8 mouse cellular contexts compared by ENCODE assay signal in genomic region chr11:98747804-98748505, GRCm38 (mm10). TPM values are rescaled to one million over a fixed set of nuclear protein-coding genes. Genes with fewer than 3 reads are reported as not detected.
DNase-seq lines count a peak whose midpoint lies in the region; ATAC-seq and TF ChIP-seq lines count a peak whose summit lies in the region.

No protein-coding gene starts in this region.

- H3K9ac ChIP-seq in lung, embryonic 15.5 days: peak overlapping the region; percentile 20; the same call in 1 of the 2 replicates
- peak overlapping the region; percentile 55 for H3K9ac ChIP-seq in forebrain, embryonic 12.5 days
- H3K9ac ChIP-seq in intestine, embryonic 15.5 days: peak overlapping the region; percentile 20
- peak overlapping the region; percentile 76 for H3K9ac ChIP-seq in neural tube, embryonic 13.5 days

- no peaks in the 10 kb centered on the region for H3K9me3 ChIP-seq in lung, embryonic 15.5 days
- no peaks in the 10 kb centered on the region for H3K9me3 ChIP-seq in forebrain, embryonic 12.5 days
- no peaks in the 10 kb centered on the region for H3K9me3 ChIP-seq in intestine, embryonic 15.5 days
- H3K9me3 ChIP-seq in neural tube, embryonic 13.5 days: no peaks in the 10 kb centered on the region

- peaks cover 98% of the 10 kb centered on the region for H3K4me1 ChIP-seq in lung, embryonic 15.5 days
- H3K4me1 ChIP-seq in lung, adult 2 months (ENCODE audit: control insufficient read depth, insufficient read depth, low read length): peaks cover 66% of the 10 kb centered on the region
- H3K4me1 ChIP-seq in forebrain, embryonic 12.5 days: peaks cover 100% of the 10 kb centered on the region
- H3K4me1 ChIP-seq in intestine, embryonic 15.5 days (replicated peaks): peaks cover 95% of the 10 kb centered on the region
- peaks cover 99% of the 10 kb centered on the region for H3K4me1 ChIP-seq in neural tube, embryonic 13.5 days (replicated peaks)

- no peak for ATAC-seq in lung, embryonic 15.5 days (ENCODE audit: borderline replicate concordance, extremely low read depth, low FRiP score, low TSS enrichment)
- ATAC-seq in forebrain, embryonic 12.5 days (ENCODE audit: low FRiP score): no peak
- no peak for ATAC-seq in intestine, embryonic 15.5 days
- ATAC-seq in neural tube, embryonic 13.5 days (ENCODE audit: low read depth): no peak
- ATAC-seq in megakaryocyte progenitor cell, adult 5-6 weeks (replicated peaks; ENCODE audit: poor library complexity): no peak

- no peak for TF ChIP-seq POLR2A in lung, adult 2 months (IDR thresholded peaks at IDR 0.05; ENCODE audit: borderline replicate concordance, extremely low read depth, low read depth, low read length)

- no peak for TF ChIP-seq CTCF in lung, adult 2 months (IDR thresholded peaks at IDR 0.05; ENCODE audit: insufficient read depth, low read length)

- no peaks in the 10 kb centered on the region for H3K36me3 ChIP-seq in lung, embryonic 15.5 days
- H3K36me3 ChIP-seq in forebrain, embryonic 12.5 days (replicated peaks): no peaks in the 10 kb centered on the region
- no peaks in the 10 kb centered on the region for H3K36me3 ChIP-seq in intestine, embryonic 15.5 days
- H3K36me3 ChIP-seq in neural tube, embryonic 13.5 days: no peaks in the 10 kb centered on the region; the same call in 1 of the 2 replicates

- H3K27me3 ChIP-seq in lung, embryonic 15.5 days: no peaks in the 10 kb centered on the region
- H3K27me3 ChIP-seq in forebrain, embryonic 12.5 days: no peaks in the 10 kb centered on the region
- no peaks in the 10 kb centered on the region for H3K27me3 ChIP-seq in intestine, embryonic 15.5 days (replicated peaks)
- no peaks in the 10 kb centered on the region for H3K27me3 ChIP-seq in neural tube, embryonic 13.5 days

- no peak overlapping the region for H3K4me3 ChIP-seq in lung, embryonic 15.5 days
- no peak overlapping the region for H3K4me3 ChIP-seq in lung, adult 2 months (replicated peaks; ENCODE audit: extremely low read depth, low read depth, low read length)
- H3K4me3 ChIP-seq in forebrain, embryonic 12.5 days (replicated peaks): peak overlapping the region; percentile 18
- 0 out of 2 replicates have a peak overlapping the region, but pooled peaks have one; percentile 10 for H3K4me3 ChIP-seq in intestine, embryonic 15.5 days (replicated peaks)
- H3K4me3 ChIP-seq in neural tube, embryonic 13.5 days: peak overlapping the region; percentile 25

- DNase-seq in lung, adult 2 months: no peak
- DNase-seq in cerebellum, adult 18-20 months: peak; percentile 54 to 61
- DNase-seq in yolk sac, embryonic 10.5 days (ENCODE audit: low spot score): no peak

- WGBS in lung, embryonic 15.5 days: 25% methylated on average over 6 of the region's 6 CpGs
- 16% methylated on average over 6 of the region's 6 CpGs for WGBS in lung, adult 2 months
- WGBS in forebrain, embryonic 12.5 days: 27% methylated on average over 6 of the region's 6 CpGs
- WGBS in intestine, embryonic 15.5 days: 23% methylated on average over 6 of the region's 6 CpGs
- 17% methylated on average over 6 of the region's 6 CpGs for WGBS in neural tube, embryonic 13.5 days

- H3K4me2 ChIP-seq in lung, embryonic 15.5 days: peak overlapping the region; percentile 41
- peak overlapping the region; percentile 50 for H3K4me2 ChIP-seq in forebrain, embryonic 12.5 days
- H3K4me2 ChIP-seq in intestine, embryonic 15.5 days (replicated peaks): peak overlapping the region; percentile 62
- H3K4me2 ChIP-seq in neural tube, embryonic 13.5 days: peak overlapping the region; percentile 96

- peak overlapping the region; percentile 93 for H3K27ac ChIP-seq in lung, embryonic 15.5 days
- H3K27ac ChIP-seq in forebrain, embryonic 12.5 days: peak overlapping the region; percentile 94
- peak overlapping the region; percentile 93 for H3K27ac ChIP-seq in intestine, embryonic 15.5 days
- peak overlapping the region; percentile 98 for H3K27ac ChIP-seq in neural tube, embryonic 13.5 days (replicated peaks)

RNA-seq across cellular contexts. Expression of gene Thra, which starts 7.5 kb away (rescaled TPM):
- polyA plus RNA-seq in lung, embryonic 15.5 days (2015; fragmentation: Nextera tagmentation; extraction: Ambion mirVana): 35.6 and 35.8 TPM in 2 replicates
- 142 and 159 TPM in 2 replicates for polyA plus RNA-seq in lung, adult 2 months (2012; rRNA removed)
- polyA plus RNA-seq in forebrain, embryonic 12.5 days (2016; fragmentation: Nextera tagmentation; extraction: Ambion mirVana): 53.4 and 59.8 TPM in 2 replicates
- 42.7 and 45.5 TPM in 2 replicates for polyA plus RNA-seq in intestine, embryonic 15.5 days (2015; fragmentation: Nextera tagmentation; extraction: Ambion mirVana)
- 89.5 and 94.4 TPM in 2 replicates for polyA plus RNA-seq in neural tube, embryonic 13.5 days (2015; fragmentation: Nextera tagmentation; extraction: Ambion mirVana)
- total RNA-seq in megakaryocyte progenitor cell, adult 5-6 weeks (2015): 34.2 and 34.6 TPM in 2 replicates
- 21.8 and 25.3 TPM in 2 replicates for total RNA-seq in megakaryocyte progenitor cell, adult 5-6 weeks (2017)

RNA-seq across cellular contexts. Expression of gene Med24, which starts 18.7 kb away (rescaled TPM):
- 51.9 and 53.0 TPM in 2 replicates for polyA plus RNA-seq in lung, embryonic 15.5 days (2015; fragmentation: Nextera tagmentation; extraction: Ambion mirVana)
- polyA plus RNA-seq in lung, adult 2 months (2012; rRNA removed): 45.0 and 55.1 TPM in 2 replicates
- 88.1 and 95.0 TPM in 2 replicates for polyA plus RNA-seq in forebrain, embryonic 12.5 days (2016; fragmentation: Nextera tagmentation; extraction: Ambion mirVana)
- polyA plus RNA-seq in intestine, embryonic 15.5 days (2015; fragmentation: Nextera tagmentation; extraction: Ambion mirVana): 39.6 and 42.5 TPM in 2 replicates
- polyA plus RNA-seq in neural tube, embryonic 13.5 days (2015; fragmentation: Nextera tagmentation; extraction: Ambion mirVana): 62.3 and 69.1 TPM in 2 replicates
- 28.7 and 30.9 TPM in 2 replicates for total RNA-seq in megakaryocyte progenitor cell, adult 5-6 weeks (2015)
- 36.2 and 46.3 TPM in 2 replicates for total RNA-seq in megakaryocyte progenitor cell, adult 5-6 weeks (2017)

RNA-seq across cellular contexts. Expression of gene Nr1d1, which starts 27.2 kb away (rescaled TPM):
- polyA plus RNA-seq in lung, embryonic 15.5 days (2015; fragmentation: Nextera tagmentation; extraction: Ambion mirVana): 1.0 and 1.5 TPM in 2 replicates
- polyA plus RNA-seq in lung, adult 2 months (2012; rRNA removed): 213 and 329 TPM in 2 replicates
- 2.1 and 2.2 TPM in 2 replicates for polyA plus RNA-seq in forebrain, embryonic 12.5 days (2016; fragmentation: Nextera tagmentation; extraction: Ambion mirVana)
- 2.6 and 2.7 TPM in 2 replicates for polyA plus RNA-seq in intestine, embryonic 15.5 days (2015; fragmentation: Nextera tagmentation; extraction: Ambion mirVana)
- polyA plus RNA-seq in neural tube, embryonic 13.5 days (2015; fragmentation: Nextera tagmentation; extraction: Ambion mirVana): 3.4 and 3.6 TPM in 2 replicates
- total RNA-seq in megakaryocyte progenitor cell, adult 5-6 weeks (2015): 3.3 and 3.5 TPM in 2 replicates
- total RNA-seq in megakaryocyte progenitor cell, adult 5-6 weeks (2017): 0.47 and 0.87 TPM in 2 replicates

RNA-seq across cellular contexts. Expression of gene Csf3, which starts 46.9 kb away (rescaled TPM):
- not detected in 2 replicates for polyA plus RNA-seq in lung, embryonic 15.5 days (2015; fragmentation: Nextera tagmentation; extraction: Ambion mirVana)
- polyA plus RNA-seq in lung, adult 2 months (2012; rRNA removed): not detected in 2 replicates
- 0.14 TPM in 1 of 2 replicates, not detected in the other for polyA plus RNA-seq in forebrain, embryonic 12.5 days (2016; fragmentation: Nextera tagmentation; extraction: Ambion mirVana)
- not detected in 2 replicates for polyA plus RNA-seq in intestine, embryonic 15.5 days (2015; fragmentation: Nextera tagmentation; extraction: Ambion mirVana)
- polyA plus RNA-seq in neural tube, embryonic 13.5 days (2015; fragmentation: Nextera tagmentation; extraction: Ambion mirVana): not detected in 2 replicates
- not detected in 2 replicates for total RNA-seq in megakaryocyte progenitor cell, adult 5-6 weeks (2015)
- not detected in 2 replicates for total RNA-seq in megakaryocyte progenitor cell, adult 5-6 weeks (2017)

RNA-seq across cellular contexts. Expression of gene Msl1, which starts 47.4 kb away (rescaled TPM):
- 21.1 and 21.2 TPM in 2 replicates for polyA plus RNA-seq in lung, embryonic 15.5 days (2015; fragmentation: Nextera tagmentation; extraction: Ambion mirVana)
- polyA plus RNA-seq in lung, adult 2 months (2012; rRNA removed): 39.0 and 54.3 TPM in 2 replicates
- polyA plus RNA-seq in forebrain, embryonic 12.5 days (2016; fragmentation: Nextera tagmentation; extraction: Ambion mirVana): 39.3 and 39.9 TPM in 2 replicates
- 18.9 and 19.7 TPM in 2 replicates for polyA plus RNA-seq in intestine, embryonic 15.5 days (2015; fragmentation: Nextera tagmentation; extraction: Ambion mirVana)
- polyA plus RNA-seq in neural tube, embryonic 13.5 days (2015; fragmentation: Nextera tagmentation; extraction: Ambion mirVana): 31.5 and 33.2 TPM in 2 replicates
- total RNA-seq in megakaryocyte progenitor cell, adult 5-6 weeks (2015): 60.8 and 62.0 TPM in 2 replicates
- total RNA-seq in megakaryocyte progenitor cell, adult 5-6 weeks (2017): 76.3 and 99.9 TPM in 2 replicates

Comparison
In these comparisons a context has a peak if more than half of its experiments do, and no peak if none do; other contexts are left out.
1. RNA of gene Nr1d1, which starts 27.2 kb away (polyA plus RNA-seq): 213 to 329 TPM in lung, adult 2 months; 3.4 to 3.6 TPM in neural tube, embryonic 13.5 days, 2.6 to 2.7 TPM in intestine, embryonic 15.5 days, 2.1 to 2.2 TPM in forebrain, embryonic 12.5 days and 1.0 to 1.5 TPM in lung, embryonic 15.5 days; every median in the first group is over 10 times any median in the second.
2. H3K4me2 ChIP-seq: peak in every context shown above with its lines; median percentile 96 in neural tube, embryonic 13.5 days; 62 in intestine, embryonic 15.5 days; 50 in forebrain, embryonic 12.5 days; 41 in lung, embryonic 15.5 days.
3. H3K4me3 ChIP-seq: peak in forebrain, embryonic 12.5 days (single experiment), intestine, embryonic 15.5 days (single experiment) and neural tube, embryonic 13.5 days (single experiment); none in lung, embryonic 15.5 days (single experiment) and lung, adult 2 months (single experiment).
4. H3K9ac ChIP-seq: peak in every context shown above with its lines; median percentile 76 in neural tube, embryonic 13.5 days; 55 in forebrain, embryonic 12.5 days; 20 in lung, embryonic 15.5 days; 20 in intestine, embryonic 15.5 days.
5. DNase-seq: peak in cerebellum, adult 18-20 months (2 of 2); none in lung, adult 2 months (single experiment) and yolk sac, embryonic 10.5 days (single experiment).
6. Peak in every context shown above with its lines, with median percentiles within 50 percentile points of each other: H3K27ac ChIP-seq.